Mouse (Mus musculus): ENCODE results near the gene Ccdc150. TPM values are rescaled to one million over a fixed set of nuclear protein-coding genes. Genes with fewer than 3 reads are reported as not detected.

The Ccdc150 gene
- total RNA-seq, 2 experiments from 2014 or later = not detected

Other genes with a start within 250 kb of the Ccdc150 start
- gene Hecw2, start 55.5 kb upstream of the Ccdc150 start, total RNA-seq (2015; ENCODE audit: low replicate concordance) = not detected in 2 replicates
- not detected in 2 replicates for gene Hecw2, start 55.5 kb upstream of the Ccdc150 start, total RNA-seq (2017; ENCODE audit: low replicate concordance)
- 2.9 and 19.5 TPM in 2 replicates for gene Gtf3c3, start 188.3 kb downstream of the Ccdc150 start, total RNA-seq (2015; ENCODE audit: low replicate concordance)
- gene Gtf3c3, start 188.3 kb downstream of the Ccdc150 start, total RNA-seq (2017; ENCODE audit: low replicate concordance) = 3.8 and 7.4 TPM in 2 replicates

All from erythroid progenitor cell, adult 5-6 weeks (primary cell).